Mouse (Mus musculus) layer of hippocampus, postnatal 25 days (tissue): Measurements from ENCODE around the gene Slc16a12. TPM values are rescaled to one million over a fixed set of nuclear protein-coding genes. Genes with fewer than 3 reads are reported as not detected.
"Not testable (repeated sequence)": the region's sequence is repeated elsewhere in the genome, so short reads cannot be mapped to it uniquely, and the experiment has no call there.

Source experiments
- DNase-seq, 2 experiments: peaks; one replicate each; pipeline ENCODE4 v3.0.0; 2022; ENCODE audit warnings: mixed read lengths in 2 of 2, low spot score in 1 of 2; ENCODE audit errors: extremely low spot score in 1 of 2
- total RNA-seq, 2 experiments: library from RNA; stranded (reverse); gene quantifications; 2 replicates each; pipeline ENCODE4 v1.2.3; 2021

Slc16a12 gene
- total RNA-seq, 2 experiments from 2014 or later: 1.2 to 1.5 TPM

GRCm38 (mm10) chr19:34684857-34685256 lies 62.2 kb downstream of the Slc16a12 start:
- DNase-seq: peak in 1 of 2 experiments; percentile 60

GRCm38 (mm10) chr19:34678428-34678827 lies 68.7 kb downstream of the Slc16a12 start:
- no peak for DNase-seq

GRCm38 (mm10) chr19:34673476-34673875 lies 73.6 kb downstream of the Slc16a12 start:
- DNase-seq: no peak

GRCm38 (mm10) chr19:34666127-34666526 lies 81.0 kb downstream of the Slc16a12 start:
- DNase-seq: peak; percentile 39 to 86

GRCm38 (mm10) chr19:34662740-34663139 lies 84.3 kb downstream of the Slc16a12 start:
- DNase-seq: no peak

- DNase-seq: peak; percentile 17 to 34
These were observed 85.0 kb downstream of the Slc16a12 start for GRCm38 (mm10) chr19:34662067-34662507.

GRCm38 (mm10) chr19:34656511-34657298 lies 90.4 kb downstream of the Slc16a12 start:
- no peak for DNase-seq

GRCm38 (mm10) chr19:34655227-34655805 lies 91.8 kb downstream of the Slc16a12 start:
- no peak for DNase-seq

GRCm38 (mm10) chr19:34650997-34651396 lies 96.1 kb downstream of the Slc16a12 start:
- DNase-seq: no peak

- DNase-seq: no peak
These were observed 96.8 kb downstream of the Slc16a12 start for GRCm38 (mm10) chr19:34650276-34650675.

- not testable (repeated sequence) for DNase-seq
These were observed 99.5 kb downstream of the Slc16a12 start for GRCm38 (mm10) chr19:34647630-34648029.

- no peak for DNase-seq
These were observed 104.5 kb downstream of the Slc16a12 start for GRCm38 (mm10) chr19:34642616-34643015.

GRCm38 (mm10) chr19:34640623-34641022 lies 106.5 kb downstream of the Slc16a12 start, which contains the start of the genes Ifit1bl2 and Ifit1:
Ifit1bl2 (minus strand) TSS chr19:34640743.
Ifit1 (plus strand) TSS chr19:34640871.
- no peak for DNase-seq

- DNase-seq: peak; percentile 35 to 68
These were observed 110.0 kb downstream of the Slc16a12 start for GRCm38 (mm10) chr19:34636933-34637557.

GRCm38 (mm10) chr19:34633484-34633883 lies 113.6 kb downstream of the Slc16a12 start:
- no peak for DNase-seq

- DNase-seq: no peak
These were observed 115.6 kb downstream of the Slc16a12 start for GRCm38 (mm10) chr19:34631487-34631886.

- no peak for DNase-seq
These were observed 119.6 kb downstream of the Slc16a12 start for GRCm38 (mm10) chr19:34627496-34627895.

GRCm38 (mm10) chr19:34624663-34625062 lies 122.4 kb downstream of the Slc16a12 start:
- DNase-seq: no peak

GRCm38 (mm10) chr19:34623781-34624180 lies 123.3 kb downstream of the Slc16a12 start:
- no peak for DNase-seq

- DNase-seq: no peak
These were observed 126.2 kb downstream of the Slc16a12 start for GRCm38 (mm10) chr19:34620871-34621270.
